Mouse (Mus musculus) heart, postnatal 14 days (tissue): Measurements from ENCODE around the gene Prg3. TPM values are rescaled to one million over a fixed set of nuclear protein-coding genes. Genes with fewer than 3 reads are reported as not detected.

Source experiments
- DNase-seq, 2 experiments: peaks; one replicate each; pipeline ENCODE4 v3.0.0; 2021 to 2022
- intact Hi-C: fragments of 180-260 bp; cut with DNase I; formaldehyde crosslinking; loops from one replicate; pipeline ENCODE4 v1.15.1; 2025
- total RNA-seq, 2 experiments: library from RNA; stranded (reverse); gene quantifications; 2 replicates each; pipeline ENCODE4 v1.2.3; 2021

Prg3 gene
- total RNA-seq, 2 experiments from 2014 or later = not detected

- intact Hi-C loops = no loop called here
- DNase-seq = no peak
Observed at GRCm38 (mm10) chr2:85036507-85037046, 48.6 kb downstream of the Prg3 start.

GRCm38 (mm10) chr2:85037047-85038026 is 49.3 kb downstream of the Prg3 start, which contains the start of the genes Ssrp1 and P2rx3:
Gene Ssrp1 (plus strand): TSS chr2:85037234.
Gene P2rx3 (minus strand): TSS chr2:85037462.
- DNase-seq = peak; percentile 91 to 94
- intact Hi-C loops = no loop called here

- intact Hi-C loops = no loop called here
- DNase-seq = no peak
Observed at GRCm38 (mm10) chr2:85038336-85038735, 50.3 kb downstream of the Prg3 start.

Other genes with a start within 250 kb of the Prg3 start
- gene Gm19426, start 244.6 kb upstream of the Prg3 start, total RNA-seq = 1 to 10 TPM; 1.6 to 2.2 TPM
- 10 to 100 TPM; 58.8 to 72.1 TPM for gene Serping1, start 212.8 kb upstream of the Prg3 start, total RNA-seq
- 10 to 100 TPM; 67.6 to 87.8 TPM for gene Ube2l6, start 189.4 kb upstream of the Prg3 start, total RNA-seq
- gene Smtnl1, start 165.6 kb upstream of the Prg3 start, total RNA-seq = under 1 TPM in 1 of 2 experiments, not detected in 1; 0.14 TPM
- 100 to 1,000 TPM in 1 of 2 experiments, 10 to 100 TPM in 1; 78.1 to 101 TPM for gene Timm10, start 161.2 kb upstream of the Prg3 start, total RNA-seq
- gene Slc43a1, start 149.4 kb upstream of the Prg3 start, total RNA-seq = 1 to 10 TPM; 2.9 to 3.6 TPM
- 1 to 10 TPM; 4.7 to 4.9 TPM for gene Rtn4rl2, start 101.5 kb upstream of the Prg3 start, total RNA-seq
- 100 to 1,000 TPM; 101 to 105 TPM for gene Slc43a3, start 51.6 kb upstream of the Prg3 start, total RNA-seq
- not detected for gene Prg2, start 7.8 kb upstream of the Prg3 start, total RNA-seq
- gene Ssrp1, start 49.0 kb downstream of the Prg3 start, total RNA-seq = 10 to 100 TPM; 43.7 to 46.1 TPM
- gene P2rx3, start 49.2 kb downstream of the Prg3 start, total RNA-seq = under 1 TPM; 0.14 to 0.24 TPM
- 10 to 100 TPM; 84.7 to 87.5 TPM for gene Tnks1bp1, start 59.8 kb downstream of the Prg3 start, total RNA-seq
- gene Aplnr, start 148.0 kb downstream of the Prg3 start, total RNA-seq = 100 to 1,000 TPM in 1 of 2 experiments, 10 to 100 TPM in 1; 93.4 to 104 TPM
- gene Lrrc55, start 209.0 kb downstream of the Prg3 start, total RNA-seq = 1 to 10 TPM; 3.1 to 4.3 TPM